In the genomic region with DNA sequence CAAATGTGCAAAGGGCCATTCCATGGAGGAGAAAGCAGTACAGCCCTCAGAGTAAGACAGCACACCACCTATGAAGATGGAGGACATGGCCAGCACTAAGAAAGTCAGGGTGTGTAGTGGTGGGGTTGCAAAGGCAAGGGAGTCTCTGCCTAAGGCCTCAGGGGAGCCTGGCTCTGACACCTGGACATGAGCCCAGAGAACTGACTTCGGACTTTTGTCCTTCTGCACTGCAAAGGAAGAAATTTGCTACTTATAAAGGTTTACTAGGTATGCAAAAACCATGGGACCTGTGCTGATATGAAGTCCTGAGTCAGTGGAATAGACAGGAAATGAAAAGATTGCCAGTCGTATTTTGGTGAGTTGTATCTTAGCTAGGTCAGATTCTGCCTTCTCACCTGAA, we compare ENCODE assay signal across 28 mouse cellular contexts. TPM values are rescaled to one million over a fixed set of nuclear protein-coding genes. Genes with fewer than 3 reads are reported as not detected.
DNase-seq lines count a peak whose midpoint lies in the region; ATAC-seq and TF ChIP-seq lines count a peak whose summit lies in the region.
"Had no signal": no experiment of that assay in that cellular context is flagged by ENCODE, and none has a peak within 500 bp of the region (broad histone marks: within the 10 kb centered on the region; RNA-seq: fewer than 3 reads in every experiment).

No protein-coding gene starts in this region.

- no peak overlapping the region for H3K4me3 ChIP-seq in kidney, adult 2 months (ENCODE audit: insufficient read depth, low read depth, low read length)
- H3K4me3 ChIP-seq in kidney, embryonic 15.5 days (replicated peaks), result no peak overlapping the region
- H3K4me3 ChIP-seq: embryonic facial prominence, embryonic 13.5 days; embryonic facial prominence, embryonic 15.5 days; erythroblast, embryonic 14.5 days; forebrain, embryonic 10.5 days; forebrain, embryonic 12.5 days had no signal

- H3K9ac ChIP-seq in kidney, embryonic 15.5 days, result no peak overlapping the region
- H3K9ac ChIP-seq: embryonic facial prominence, embryonic 13.5 days; embryonic facial prominence, embryonic 15.5 days; forebrain, embryonic 12.5 days had no signal

- H3K27ac ChIP-seq in kidney, adult 2 months (ENCODE audit: insufficient read depth, low read depth, low read length), result peak overlapping the region; percentile 84
- no peak overlapping the region for H3K27ac ChIP-seq in kidney, embryonic 15.5 days
- H3K27ac ChIP-seq: embryonic facial prominence, embryonic 13.5 days; embryonic facial prominence, embryonic 15.5 days; forebrain, embryonic 10.5 days; forebrain, embryonic 12.5 days had no signal

- WGBS in kidney, adult 2 months, result 41% methylated on average over 2 of the region's 2 CpGs
- WGBS in kidney, embryonic 15.5 days, result 70% methylated on average over 2 of the region's 2 CpGs

- no peaks in the 10 kb centered on the region for H3K9me3 ChIP-seq in kidney, embryonic 15.5 days (replicated peaks)
- H3K9me3 ChIP-seq: embryonic facial prominence, embryonic 13.5 days; embryonic facial prominence, embryonic 15.5 days; forebrain, embryonic 10.5 days; forebrain, embryonic 12.5 days; G1E had no signal

- peak; percentile 48 for DNase-seq in kidney, adult 11 months
- DNase-seq in kidney, postnatal 10 days, result no peak
- peak; percentile 76 for DNase-seq in kidney, adult 2 months
- peak; percentile 74 for DNase-seq in kidney, adult 9 months
- DNase-seq in kidney, postnatal 4 days, result no peak
- peak; percentile 36 for DNase-seq in kidney, postnatal 14 days
- no peak for DNase-seq in cerebellum, adult 11-12 months
- DNase-seq: adrenal gland, adult 8-10 months; adrenal gland, postnatal 14 days; adrenal gland, postnatal 36 days; B cell, adult 2 months; cerebellum, adult 18-20 months; cerebellum, adult 8-10 months; cerebellum, adult 9-11 months; cerebellum, postnatal 14 days; cerebellum, postnatal 36 days; embryo, embryonic 11 days had no signal

- TF ChIP-seq POLR2A in kidney, adult 2 months (IDR thresholded peaks at IDR 0.05; ENCODE audit: low read depth, low read length), result no peak

- TF ChIP-seq CTCF in kidney, adult 2 months (conservative IDR thresholded peaks at IDR 0.05; ENCODE audit: insufficient read depth, insufficient read length, low read depth, low read length), result no peak

- no peak overlapping the region for H3K4me2 ChIP-seq in kidney, embryonic 15.5 days
- H3K4me2 ChIP-seq: embryonic facial prominence, embryonic 13.5 days; embryonic facial prominence, embryonic 15.5 days; forebrain, embryonic 12.5 days had no signal

- H3K4me1 ChIP-seq in kidney, adult 2 months (ENCODE audit: control insufficient read depth, insufficient read depth, low read length), result peaks cover 16% of the 10 kb centered on the region
- no peaks in the 10 kb centered on the region for H3K4me1 ChIP-seq in kidney, embryonic 15.5 days
- H3K4me1 ChIP-seq: embryonic facial prominence, embryonic 13.5 days; embryonic facial prominence, embryonic 15.5 days; forebrain, embryonic 12.5 days had no signal

- no peaks in the 10 kb centered on the region for H3K27me3 ChIP-seq in kidney, adult 2 months (replicated peaks; ENCODE audit: control insufficient read depth, insufficient read depth, low read length)
- H3K27me3 ChIP-seq in kidney, embryonic 15.5 days, result no peaks in the 10 kb centered on the region
- H3K27me3 ChIP-seq: embryonic facial prominence, embryonic 13.5 days; embryonic facial prominence, embryonic 15.5 days; forebrain, embryonic 12.5 days; Patski had no signal

- ATAC-seq in kidney, embryonic 15.5 days (replicated peaks; ENCODE audit: low FRiP score), result no peak
- ATAC-seq: activated CD4-positive, CD25-positive, alpha-beta regulatory T cell, adult 4 months; CD4-positive, CD25-positive, alpha-beta regulatory T cell, adult 4 months; forebrain, embryonic 14.5 days; Patski had no signal

- no peaks in the 10 kb centered on the region for H3K36me3 ChIP-seq in kidney, adult 2 months (ENCODE audit: control insufficient read depth, insufficient read depth, low read length)
- H3K36me3 ChIP-seq in kidney, embryonic 15.5 days, result no peaks in the 10 kb centered on the region
- H3K36me3 ChIP-seq: embryonic facial prominence, embryonic 13.5 days; embryonic facial prominence, embryonic 15.5 days; forebrain, embryonic 10.5 days; forebrain, embryonic 12.5 days; G1E had no signal

RNA-seq across cellular contexts. Expression of gene Inpp5d, which starts 18.3 kb away (rescaled TPM):
- polyA plus RNA-seq in kidney, adult 2 months (2012; rRNA removed), result 18.6 and 20.0 TPM in 2 replicates
- polyA plus RNA-seq in kidney, embryonic 15.5 days (2015; fragmentation: Nextera tagmentation; extraction: Ambion mirVana), result 8.8 and 10.2 TPM in 2 replicates

RNA-seq across cellular contexts. Expression of gene Ngef, which starts 28.1 kb away (rescaled TPM):
- 38.1 and 39.3 TPM in 2 replicates for polyA plus RNA-seq in kidney, adult 2 months (2012; rRNA removed)
- 1.6 and 2.2 TPM in 2 replicates for polyA plus RNA-seq in kidney, embryonic 15.5 days (2015; fragmentation: Nextera tagmentation; extraction: Ambion mirVana)
- polyA plus RNA-seq: activated CD4-positive, CD25-positive, alpha-beta regulatory T cell, adult 4 months; CD4-positive, CD25-positive, alpha-beta regulatory T cell, adult 4 months; erythroblast, embryonic 14.5 days; G1E had no signal

Comparison
In these comparisons a context has a peak if more than half of its experiments do, and no peak if none do; other contexts are left out.
1. DNase-seq: peak in kidney, adult 11 months (single experiment), kidney, adult 2 months (single experiment), kidney, adult 9 months (single experiment) and kidney, postnatal 14 days (single experiment); none in kidney, postnatal 10 days (single experiment), kidney, postnatal 4 days (0 of 2) and cerebellum, adult 11-12 months (single experiment).
2. RNA of gene Ngef, which starts 28.1 kb away (polyA plus RNA-seq): 38.1 to 39.3 TPM in kidney, adult 2 months; 1.6 to 2.2 TPM in kidney, embryonic 15.5 days; every median in the first group is over 10 times any median in the second.